Mouse (Mus musculus) MEL (cell line): ENCODE data around the gene Eva1c. TPM values are rescaled to one million over a fixed set of nuclear protein-coding genes. Genes with fewer than 3 reads are reported as not detected.

ENCODE experiments used
- DNase-seq: peaks from one replicate; pipeline ENCODE4 v3.0.0; 2011; ENCODE audit warnings: low read depth, low spot score
- H3K27ac ChIP-seq: 2 replicates; pipeline ENCODE4 v1.5.1; 2012; ENCODE audit warnings: low read depth, mild to moderate bottlenecking, control low read depth, low read length, moderate library complexity; ENCODE audit not compliant: control insufficient read depth
- H3K27me3 ChIP-seq, 2 experiments: fragments of 150-350 bp in 1 of 2; sonication (generic) in 1 of 2; 2 replicates each; pipeline ENCODE4 v1.6.1; 2012; ENCODE audit warnings: low read length in 2 of 2, mild to moderate bottlenecking in 2 of 2, improper control_type of control experiment in 1 of 2, moderate library complexity in 1 of 2; ENCODE audit not compliant: insufficient read depth in 2 of 2, control insufficient read depth in 1 of 2
- H3K36me3 ChIP-seq, 2 experiments: 2 replicates each; pipeline ENCODE4 v1.6.1; 2012 to 2014; ENCODE audit warnings: low read length in 2 of 2, improper control_type of control experiment in 1 of 2, inconsistent platforms in 1 of 2, mild to moderate bottlenecking in 1 of 2; ENCODE audit not compliant: insufficient read depth in 2 of 2, control insufficient read depth in 1 of 2
- H3K4me1 ChIP-seq, 2 experiments: fragments of 150-350 bp in 1 of 2; sonication (generic) in 1 of 2; 2 replicates each; pipeline ENCODE4 v1.6.1; 2012; ENCODE audit warnings: low read length in 2 of 2, improper control_type of control experiment in 1 of 2, mild to moderate bottlenecking in 1 of 2; ENCODE audit not compliant: insufficient read depth in 2 of 2, control insufficient read depth in 1 of 2
- H3K4me3 ChIP-seq, 2 experiments: fragments of 150-350 bp in 1 of 2; sonication (generic) in 1 of 2; 2 replicates each; pipeline ENCODE4 v1.5.1; 2012; ENCODE audit warnings: low read depth in 2 of 2, low read length in 2 of 2, mild to moderate bottlenecking in 2 of 2, moderate library complexity in 2 of 2, control low read depth in 1 of 2, improper control_type of control experiment in 1 of 2; ENCODE audit not compliant: control insufficient read depth in 1 of 2, insufficient read depth in 1 of 2
- H3K79me2 ChIP-seq: 2 replicates; pipeline ENCODE4 v1.6.1; 2012; ENCODE audit warnings: mild to moderate bottlenecking, low read length, moderate library complexity; ENCODE audit not compliant: control insufficient read depth, poor library complexity, insufficient read depth
- H3K9ac ChIP-seq: 2 replicates; pipeline ENCODE4 v1.6.1; 2012; ENCODE audit warnings: low read depth, mild to moderate bottlenecking, control low read depth, low read length, moderate library complexity; ENCODE audit not compliant: control insufficient read depth, poor library complexity, severe bottlenecking
- H3K9me3 ChIP-seq: fragments of 150-350 bp; sonication (generic); replicated peaks from 2 replicates; pipeline ENCODE4 v1.6.1; 2012; ENCODE audit warnings: mild to moderate bottlenecking, low read length, improper control_type of control experiment, moderate library complexity; ENCODE audit not compliant: insufficient read depth
- CHD1 ChIP-seq: IDR thresholded peaks from 2 replicates; pipeline ENCODE4 v1.6.1; 2012; ENCODE audit warnings: low read depth, mild to moderate bottlenecking, inconsistent platforms, low read length, improper control_type of control experiment
- CHD2 ChIP-seq: IDR thresholded peaks from 2 replicates; pipeline ENCODE4 v1.6.1; 2011; ENCODE audit warnings: low read length, improper control_type of control experiment
- CTCF ChIP-seq, 3 experiments: IDR thresholded peaks in 2 of 3; conservative IDR thresholded peaks in 1 of 3; 2 replicates each; pipeline ENCODE4 v1.5.1; 2011 to 2012; ENCODE audit warnings: low read length in 3 of 3, low read depth in 2 of 3, mild to moderate bottlenecking in 2 of 3, improper control_type of control experiment in 1 of 3, inconsistent platforms in 1 of 3, mixed read lengths in 1 of 3, moderate library complexity in 1 of 3; ENCODE audit not compliant: control insufficient read depth in 1 of 3, insufficient read depth in 1 of 3, poor library complexity in 1 of 3, severe bottlenecking in 1 of 3
- ELF1 ChIP-seq: IDR thresholded peaks from 2 replicates; pipeline ENCODE4 v1.6.1; 2014; ENCODE audit warnings: low read depth, mild to moderate bottlenecking, inconsistent platforms, low read length, improper control_type of control experiment, moderate library complexity
- EP300 ChIP-seq, 2 experiments: IDR thresholded peaks; 2 replicates each; pipeline ENCODE4 v1.6.1; 2011; ENCODE audit warnings: improper control_type of control experiment in 2 of 2, low read length in 2 of 2, low read depth in 1 of 2, mild to moderate bottlenecking in 1 of 2
- GABPA ChIP-seq: IDR thresholded peaks from 2 replicates; pipeline ENCODE4 v1.6.1; 2012; ENCODE audit warnings: low read depth, mild to moderate bottlenecking, inconsistent platforms, low read length, improper control_type of control experiment, moderate library complexity
- GATA1 ChIP-seq: IDR thresholded peaks from 2 replicates; pipeline ENCODE4 v1.6.1; 2011; ENCODE audit warnings: low read depth, low read length, improper control_type of control experiment
- HCFC1 ChIP-seq: IDR thresholded peaks from 2 replicates; pipeline ENCODE4 v1.6.1; 2012; ENCODE audit warnings: low read depth, mild to moderate bottlenecking, inconsistent platforms, low read length, improper control_type of control experiment, moderate library complexity
- JUND ChIP-seq: IDR thresholded peaks from 2 replicates; pipeline ENCODE4 v1.6.1; 2011; ENCODE audit warnings: low read depth, mild to moderate bottlenecking, improper control_type of control experiment, low read length
- MAFK ChIP-seq: IDR thresholded peaks from 2 replicates; pipeline ENCODE4 v1.6.1; 2011; ENCODE audit warnings: low read depth, mild to moderate bottlenecking, low read length, improper control_type of control experiment, borderline replicate concordance
- MAX ChIP-seq: IDR thresholded peaks from 2 replicates; pipeline ENCODE4 v1.6.1; 2011; ENCODE audit warnings: low read length, improper control_type of control experiment
- MEF2A ChIP-seq: IDR thresholded peaks from 2 replicates; pipeline ENCODE4 v1.6.1; 2014; ENCODE audit warnings: low read depth, mild to moderate bottlenecking, inconsistent platforms, low read length, improper control_type of control experiment; ENCODE audit not compliant: poor library complexity, insufficient replicate concordance, severe bottlenecking; ENCODE audit errors: extremely low read depth
- NRF1 ChIP-seq: IDR thresholded peaks from 2 replicates; pipeline ENCODE4 v1.6.1; 2014; ENCODE audit warnings: low read depth, mild to moderate bottlenecking, inconsistent platforms, low read length, improper control_type of control experiment, moderate library complexity; ENCODE audit not compliant: poor library complexity, insufficient read depth, severe bottlenecking
- POLR2AphosphoS2 ChIP-seq: IDR thresholded peaks from 2 replicates; pipeline ENCODE4 v1.6.1; 2011; ENCODE audit warnings: low read length, improper control_type of control experiment
- RAD21 ChIP-seq: IDR thresholded peaks from 2 replicates; pipeline ENCODE4 v1.6.1; 2011; ENCODE audit warnings: mild to moderate bottlenecking, low read depth, low read length, improper control_type of control experiment
- SIN3A ChIP-seq: IDR thresholded peaks from 2 replicates; pipeline ENCODE4 v1.6.1; 2012; ENCODE audit warnings: low read length, improper control_type of control experiment, inconsistent platforms
- SMC3 ChIP-seq: IDR thresholded peaks from 2 replicates; pipeline ENCODE4 v1.6.1; 2011; ENCODE audit warnings: low read depth, low read length, improper control_type of control experiment
- TAL1 ChIP-seq: IDR thresholded peaks from 2 replicates; pipeline ENCODE4 v1.6.1; 2012; ENCODE audit warnings: mild to moderate bottlenecking, inconsistent platforms, low read length, moderate library complexity, mixed read lengths
- TCF12 ChIP-seq: IDR thresholded peaks from 2 replicates; pipeline ENCODE4 v1.6.1; 2014; ENCODE audit warnings: low read depth, mild to moderate bottlenecking, inconsistent platforms, low read length, improper control_type of control experiment, moderate library complexity
- UBTF ChIP-seq: IDR thresholded peaks from 2 replicates; pipeline ENCODE4 v1.6.1; 2012; ENCODE audit warnings: low read depth, mild to moderate bottlenecking, inconsistent platforms, low read length, improper control_type of control experiment, moderate library complexity, borderline replicate concordance; ENCODE audit not compliant: insufficient read depth
- ZKSCAN1 ChIP-seq: IDR thresholded peaks from 2 replicates; pipeline ENCODE4 v1.6.1; 2012; ENCODE audit warnings: low read depth, mild to moderate bottlenecking, inconsistent platforms, low read length, improper control_type of control experiment, moderate library complexity
- polyA plus RNA-seq, 2 experiments: library from polyadenylated mRNA; stranded (reverse) in 1 of 2; unstranded in 1 of 2; fragments of >175 nt in 1 of 2; fragments of >200 nt in 1 of 2; gene quantifications; 2 replicates each; pipeline versions ENCODE4 v1.2.1 to v1.2.4; 2012; ENCODE audit warnings: low replicate concordance in 2 of 2, low read depth in 1 of 2; ENCODE audit not compliant: insufficient read length in 2 of 2, insufficient read depth in 1 of 2, missing spikeins in 1 of 2
- total RNA-seq: library from RNA; depleted of rRNA; stranded (reverse); fragments of 300-350 nt; gene quantifications from 2 replicates; pipeline ENCODE4 v1.2.3, GENCODE M21; 2012

Gene Eva1c
- total and polyA plus RNA-seq, 3 experiments, result 0.06 TPM; not detected in 2

GRCm38 (mm10) chr16:90790946-90791345, 35.6 kb upstream of the Eva1c start:
- Histone ChIP-seq H3K27me3 (no peaks in the 10 kb centered on the region), H3K9me3 (no peaks in the 10 kb centered on the region), H3K27ac (no peak overlapping the region), H3K9ac (no peak overlapping the region), H3K4me1 (no peaks in the 10 kb centered on the region), H3K4me3 (no peak overlapping the region), H3K79me2 (no peaks in the 10 kb centered on the region), H3K36me3 (peaks cover 0 to 15% of the 10 kb centered on the region in 2 experiments; a peak in 2 of 4 replicates)
- TF ChIP-seq MAX, result no peak
- no peak for DNase-seq

- H3K79me2 ChIP-seq, result no peaks in the 10 kb centered on the region
- no peak for TF ChIP-seq POLR2AphosphoS2
- no peak for TF ChIP-seq HCFC1
- TF ChIP-seq CTCF (IDR thresholded peaks at IDR 0.05 in 2 of 3, conservative IDR thresholded peaks at IDR 0.05 in 1 of 3; ENCODE audit: control insufficient read depth in 1 of 3, insufficient read depth in 1 of 3, low read depth in 2 of 3, low read length in 3 of 3, poor library complexity in 1 of 3, severe bottlenecking in 1 of 3), result no peak
- H3K4me1 ChIP-seq, result no peaks in the 10 kb centered on the region
- no peaks in the 10 kb centered on the region for H3K27me3 ChIP-seq
- no peak overlapping the region for H3K9ac ChIP-seq
- no peak overlapping the region for H3K27ac ChIP-seq
- no peak overlapping the region for H3K4me3 ChIP-seq
- no peaks in the 10 kb centered on the region for H3K9me3 ChIP-seq
- DNase-seq, result no peak
- peaks cover 0 to 18% of the 10 kb centered on the region in 2 experiments; a peak in 2 of 4 replicates for H3K36me3 ChIP-seq
Measured at GRCm38 (mm10) chr16:90792066-90792465, 34.5 kb upstream of the Eva1c start.

GRCm38 (mm10) chr16:90792500-90792899, 34.0 kb upstream of the Eva1c start:
- Histone ChIP-seq H3K4me1 (no peaks in the 10 kb centered on the region), H3K36me3 (peaks cover 0 to 19% of the 10 kb centered on the region in 2 experiments; a peak in 2 of 4 replicates), H3K9me3 (no peaks in the 10 kb centered on the region), H3K27ac (no peak overlapping the region), H3K27me3 (no peaks in the 10 kb centered on the region), H3K9ac (no peak overlapping the region), H3K4me3 (no peak overlapping the region), H3K79me2 (no peaks in the 10 kb centered on the region)
- no peak for TF ChIP-seq RAD21
- no peak for TF ChIP-seq TCF12
- TF ChIP-seq CHD1, result no peak
- no peak for TF ChIP-seq GATA1
- no peak for TF ChIP-seq EP300 (IDR thresholded peaks at IDR 0.05; ENCODE audit: low read depth in 1 of 2, low read length in 2 of 2)
- no peak for TF ChIP-seq UBTF
- TF ChIP-seq SIN3A, result no peak
- no peak for TF ChIP-seq GABPA
- no peak for TF ChIP-seq CHD2
- no peak for TF ChIP-seq MAFK
- no peak for TF ChIP-seq ELF1
- TF ChIP-seq NRF1, result no peak
- no peak for TF ChIP-seq MEF2A
- no peak for TF ChIP-seq TAL1
- no peak for TF ChIP-seq SMC3
- no peak for TF ChIP-seq JUND
- no peak for TF ChIP-seq ZKSCAN1
- no peak for DNase-seq
